Mouse (Mus musculus) right cerebral cortex, postnatal 36 days (tissue): ENCODE measurements around the gene Cry2.

Experiments
- DNase-seq, 2 experiments: peaks; one replicate each; pipeline ENCODE4 v3.0.0; 2022; ENCODE audit warnings: low spot score in 2 of 2, mixed read lengths in 1 of 2

Cry2 gene

DNA sequence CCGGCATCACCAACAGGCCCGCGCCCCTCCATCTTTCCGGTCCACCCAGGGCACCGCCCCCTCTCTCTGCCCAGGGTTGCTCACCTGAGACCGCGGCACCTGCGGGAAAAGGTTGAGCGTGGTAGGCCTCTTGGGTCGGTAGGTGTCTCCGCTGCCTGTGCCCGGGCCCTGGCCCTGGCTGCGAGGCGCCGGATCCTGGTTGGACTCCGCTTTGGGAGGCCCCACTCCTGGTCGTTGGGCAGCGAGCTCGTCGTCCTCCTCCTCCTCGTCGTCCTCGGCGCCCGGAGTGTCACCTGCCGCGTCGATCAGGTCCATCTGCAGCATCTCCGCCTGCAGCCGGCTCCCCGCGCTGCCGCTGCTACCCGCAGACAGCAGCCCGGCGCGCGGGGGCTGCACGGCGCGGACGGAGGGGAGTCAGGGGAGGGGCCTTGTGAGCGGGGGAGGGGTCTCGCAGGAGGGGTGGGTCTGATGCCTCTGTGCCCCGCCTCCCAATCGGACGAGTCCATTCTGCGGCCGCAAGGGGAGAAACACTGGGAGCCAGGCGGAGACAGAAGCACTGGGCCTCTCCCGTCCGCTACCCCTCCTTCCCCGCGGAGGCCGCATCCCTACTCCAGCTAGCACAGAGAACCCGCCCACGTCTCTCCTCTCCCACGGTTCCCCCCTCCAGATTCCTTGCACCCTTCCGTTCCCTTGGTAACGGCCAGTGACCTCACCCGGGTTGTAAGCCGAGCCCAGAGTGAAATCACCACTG, 44.8 kb downstream of the Cry2 start:
- peak; percentile 94 to 96 for DNase-seq

GRCm38 (mm10) chr2:92388081-92388517, 45.7 kb downstream of the Cry2 start:
- no peak for DNase-seq

DNA sequence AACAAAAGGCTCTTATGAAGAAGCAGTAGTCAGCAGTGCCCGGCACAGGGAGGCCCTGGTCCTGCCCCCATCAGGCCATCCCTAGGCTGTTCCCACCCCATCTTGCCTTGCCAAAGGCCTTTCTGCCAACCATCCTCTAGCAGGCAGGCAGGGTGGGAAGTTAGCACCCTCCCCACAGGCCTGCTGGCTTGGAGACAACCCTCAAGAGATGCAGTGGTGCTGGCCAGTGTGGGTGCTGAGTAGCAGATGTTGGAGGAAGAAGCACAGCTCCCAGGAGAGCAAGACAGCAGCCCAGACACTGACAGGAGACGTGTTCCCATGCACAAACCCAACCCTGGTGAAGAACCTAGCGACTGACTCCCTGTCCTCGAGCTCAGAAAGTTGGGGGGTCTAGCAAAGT, 46.2 kb downstream of the Cry2 start:
- peak in 1 of 2 experiments; percentile 76 for DNase-seq

GRCm38 (mm10) chr2:92386821-92387570, 46.8 kb downstream of the Cry2 start:
- no peak for DNase-seq

- no peak for DNase-seq
Measured at GRCm38 (mm10) chr2:92385113-92386051, 48.5 kb downstream of the Cry2 start.

DNA sequence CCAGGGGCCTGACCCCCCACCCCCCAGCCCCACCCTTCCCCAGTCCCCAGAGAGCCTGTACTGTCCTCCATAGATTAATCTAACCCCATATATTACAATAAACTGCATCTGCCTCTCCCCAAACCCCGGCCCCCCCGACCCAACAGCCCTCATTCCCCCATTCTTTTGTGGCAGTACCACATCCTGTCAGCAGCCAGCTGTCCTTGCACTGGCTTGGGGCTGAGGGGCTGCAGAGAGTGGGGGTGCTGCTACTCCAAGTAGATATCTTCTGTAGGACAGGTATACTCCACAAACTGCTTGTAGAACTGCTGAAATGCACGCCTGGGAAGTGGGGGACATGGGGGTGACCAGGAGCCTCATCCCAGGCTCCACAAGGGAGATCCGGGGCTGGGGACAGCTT, 49.7 kb downstream of the Cry2 start:
- DNase-seq: no peak

DNA sequence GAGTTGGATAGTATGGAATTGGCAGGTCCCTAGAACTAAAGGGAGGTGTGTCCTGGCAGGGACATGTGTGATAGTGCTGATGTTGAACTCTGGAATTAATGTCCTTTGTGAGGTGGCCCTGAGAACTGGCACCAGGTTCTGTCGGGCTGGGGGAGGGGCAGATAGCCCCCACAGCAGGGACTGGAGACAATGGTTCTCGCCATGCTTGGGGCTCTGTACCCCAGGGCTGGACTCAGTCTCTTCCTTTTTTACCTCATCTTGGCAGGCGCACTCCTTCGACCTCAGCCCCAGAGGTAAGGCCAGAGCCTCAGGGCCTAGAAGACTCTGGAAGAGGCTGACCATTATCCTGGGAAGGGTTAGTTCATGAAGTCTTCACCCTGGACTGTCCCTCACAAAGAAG, 51.1 kb downstream of the Cry2 start:
- no peak for DNase-seq

DNA sequence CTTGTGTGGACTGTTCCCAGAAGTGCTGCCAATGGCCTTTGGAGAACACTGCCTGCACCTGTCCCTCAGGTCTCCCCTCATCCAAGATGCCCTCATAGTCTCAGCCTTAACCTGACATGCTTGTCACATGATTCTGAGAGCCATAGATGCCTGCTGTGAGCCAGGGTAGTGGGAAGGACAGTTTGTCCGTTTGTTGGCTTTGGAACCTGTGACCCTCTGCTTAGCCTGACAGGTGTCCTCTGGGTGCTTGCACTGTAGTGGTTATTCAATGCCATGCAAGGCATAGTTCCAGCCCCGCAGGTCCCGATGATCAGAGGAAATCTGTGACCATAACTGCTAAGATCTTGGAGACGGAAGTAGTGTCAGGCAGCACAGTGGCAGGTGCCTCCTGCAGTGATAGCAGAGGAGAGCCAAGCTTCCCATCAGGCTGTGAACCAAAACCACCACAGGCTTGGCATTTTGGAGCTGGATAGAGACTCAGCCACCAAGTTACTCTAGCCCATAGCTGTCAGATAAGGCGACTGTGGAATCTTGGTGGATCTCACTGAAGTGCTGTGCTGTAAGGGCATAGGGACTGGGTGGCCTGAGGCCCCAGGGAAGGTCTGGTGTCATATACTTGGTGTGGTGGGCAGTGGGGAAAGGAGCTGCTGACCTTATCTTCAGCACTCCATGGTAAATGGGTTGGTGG, 51.8 kb downstream of the Cry2 start, which contains the start of gene 1700029I15Rik:
TSS of gene 1700029I15Rik (plus strand) at position 638 of the 688 bp plus-strand sequence.
- no peak for DNase-seq

GRCm38 (mm10) chr2:92381161-92381560, 52.7 kb downstream of the Cry2 start:
- DNase-seq: no peak

- no peak for DNase-seq
Measured at GRCm38 (mm10) chr2:92380495-92381050, 53.3 kb downstream of the Cry2 start.

GRCm38 (mm10) chr2:92379783-92380494, 53.9 kb downstream of the Cry2 start:
- no peak for DNase-seq

DNA sequence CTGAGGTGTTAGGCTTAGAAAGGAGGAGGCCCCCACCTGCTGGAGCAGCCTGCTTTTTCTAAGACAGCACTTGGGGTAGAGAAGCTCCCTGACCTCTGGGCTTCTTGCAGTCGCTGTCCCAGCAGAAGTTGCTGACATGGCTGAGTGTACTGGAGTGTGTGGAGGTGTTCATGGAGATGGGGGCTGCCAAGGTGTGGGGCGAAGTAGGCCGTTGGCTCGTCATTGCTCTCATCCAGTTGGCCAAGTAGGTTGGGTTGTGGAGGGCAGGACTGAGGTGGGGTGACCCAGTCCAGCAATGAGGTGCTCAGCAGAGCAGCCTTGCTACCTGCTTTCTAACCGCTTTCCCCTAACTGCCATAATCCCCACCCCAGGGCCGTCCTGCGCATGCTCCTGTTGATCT, 56.5 kb downstream of the Cry2 start:
- DNase-seq: no peak

GRCm38 (mm10) chr2:92376300-92376699, 57.5 kb downstream of the Cry2 start:
- DNase-seq: no peak

DNA sequence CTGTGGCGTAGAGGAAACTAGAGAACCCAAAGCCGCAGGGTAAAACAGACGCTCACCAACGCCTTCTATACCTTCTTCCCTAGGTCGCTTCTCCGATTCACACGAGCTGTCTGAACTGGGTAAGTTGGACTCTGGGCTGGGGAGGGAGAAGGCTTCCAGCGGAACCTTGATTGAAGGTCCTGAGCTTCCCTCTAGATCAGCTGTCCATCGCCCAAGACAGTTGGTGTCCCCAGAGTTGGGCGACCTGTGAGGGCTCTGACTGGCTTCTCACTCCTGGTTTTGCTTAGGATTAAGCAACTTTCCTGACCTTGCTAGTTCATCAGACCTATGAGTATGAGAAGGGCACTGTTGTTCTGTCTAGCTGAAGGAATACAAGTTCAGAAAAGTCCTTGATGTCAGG, 58.1 kb downstream of the Cry2 start:
- DNase-seq: no peak

DNA sequence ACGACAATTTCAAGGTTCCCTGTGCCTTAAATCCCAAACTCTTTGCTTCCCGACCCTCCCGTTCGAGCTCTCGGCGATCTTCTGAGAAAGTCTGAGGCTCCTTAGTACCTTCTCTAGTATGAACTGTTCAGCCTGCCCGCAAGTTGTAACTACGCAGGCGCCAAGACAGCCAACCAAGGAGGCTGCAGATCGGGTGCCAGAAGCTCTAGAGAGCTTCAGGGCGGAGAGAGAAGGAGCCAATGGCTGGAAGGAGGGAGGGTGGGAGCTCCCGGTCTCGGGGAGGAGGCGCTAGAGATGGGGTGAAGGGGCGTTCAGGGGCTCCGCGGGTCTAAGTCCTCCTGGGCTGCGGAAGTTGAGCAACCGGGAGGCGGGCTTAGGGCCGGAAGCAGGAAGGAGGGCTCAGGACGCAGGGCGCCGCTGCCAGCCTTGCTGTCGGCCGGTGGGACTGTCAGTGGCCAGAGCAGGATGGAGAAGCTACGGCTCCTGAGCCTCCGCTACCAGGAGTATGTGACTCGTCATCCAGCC, 58.7 kb downstream of the Cry2 start:
- peak; percentile 92 to 96 for DNase-seq

- peak in 1 of 2 experiments; percentile 57 for DNase-seq
Measured at GRCm38 (mm10) chr2:92374514-92374913, 59.3 kb downstream of the Cry2 start, which contains the start of the genes Pex16 and Large2. Gene Pex16 (plus strand): TSS chr2:92374676. Gene Large2 (minus strand): TSS chr2:92374869.

DNA sequence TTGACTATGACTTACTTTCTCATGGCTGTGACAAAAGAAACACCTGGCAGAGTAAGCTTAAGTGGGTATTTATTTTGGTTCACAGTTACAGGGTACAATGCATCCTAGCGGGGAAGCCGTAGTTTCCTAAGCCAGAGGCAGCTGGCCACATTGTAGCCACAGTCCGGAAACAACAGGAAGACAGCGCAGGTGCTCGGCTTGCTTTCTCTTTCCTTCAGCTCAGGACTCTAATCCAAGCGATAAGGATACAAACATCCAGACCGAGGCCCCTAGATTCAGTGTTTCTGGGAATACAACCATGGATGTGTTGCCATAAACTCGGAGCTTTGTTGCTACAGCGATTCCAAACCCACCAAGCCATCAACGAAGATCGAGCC, 60.4 kb downstream of the Cry2 start:
- no peak for DNase-seq

DNA sequence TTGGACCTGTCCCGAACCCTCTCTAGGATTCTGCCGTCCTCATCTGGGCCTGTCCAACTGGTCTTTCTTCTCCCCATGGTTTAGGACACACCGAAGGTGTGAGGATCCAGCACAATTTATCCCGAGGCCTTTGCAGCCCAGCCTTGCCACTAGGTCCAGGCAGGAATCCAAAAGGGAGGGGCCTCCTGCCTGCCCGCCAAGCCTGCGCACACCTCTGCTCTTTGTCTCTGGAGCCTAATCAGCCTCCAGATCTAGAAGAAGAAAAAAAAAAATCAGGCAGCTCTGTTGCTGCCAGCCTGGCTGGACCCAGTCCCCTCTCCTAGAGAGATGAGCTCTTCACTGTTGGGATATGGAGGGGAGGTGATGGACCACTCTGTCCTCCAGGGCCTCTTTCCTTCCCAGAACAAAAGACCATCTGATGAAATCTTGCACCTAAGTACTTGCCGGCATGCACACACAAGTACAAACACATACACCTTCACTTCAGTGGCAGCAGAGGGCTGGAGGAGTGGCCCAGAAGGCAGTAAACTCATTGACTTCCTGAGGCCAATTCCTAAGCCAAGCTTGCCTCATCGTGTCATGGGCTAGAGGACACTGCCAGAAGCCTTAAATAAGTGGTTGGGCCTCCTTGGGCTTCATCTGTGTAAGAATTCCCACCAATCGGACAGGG, 60.9 kb downstream of the Cry2 start:
- no peak for DNase-seq

GRCm38 (mm10) chr2:92371971-92372690, 61.7 kb downstream of the Cry2 start:
- no peak for DNase-seq
